Mouse (Mus musculus) frontal cortex, postnatal 25 days (tissue): ENCODE measurements around the gene Ccdc153.

Experiments used
- DNase-seq, 2 experiments: peaks; one replicate each; pipeline ENCODE4 v3.0.0; 2022; ENCODE audit warnings: low spot score in 2 of 2

Ccdc153 gene

DNA sequence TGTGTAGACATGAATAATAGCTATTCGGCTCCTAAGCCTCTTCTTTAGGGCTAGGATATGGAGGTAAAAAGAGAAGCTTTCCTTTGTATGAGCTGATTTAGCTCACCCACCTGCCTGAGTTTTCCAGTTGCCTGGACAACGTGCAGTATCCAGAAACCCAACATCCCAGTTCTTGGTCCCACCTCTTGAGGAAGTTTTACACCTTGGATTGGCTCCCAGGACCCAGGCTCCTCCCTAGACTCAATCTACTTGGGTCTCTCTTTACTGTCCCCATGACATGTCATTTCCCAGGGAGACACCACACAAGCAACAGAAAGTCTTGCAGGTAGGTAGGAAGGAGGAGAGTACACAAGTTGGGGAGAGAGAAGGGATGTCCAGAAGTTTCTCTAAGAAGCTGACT lies at the start of gene Ccdc153:
Ccdc153 (plus strand) TSS at position 278 of the 400 bp plus-strand sequence.
- DNase-seq, result no peak

DNA sequence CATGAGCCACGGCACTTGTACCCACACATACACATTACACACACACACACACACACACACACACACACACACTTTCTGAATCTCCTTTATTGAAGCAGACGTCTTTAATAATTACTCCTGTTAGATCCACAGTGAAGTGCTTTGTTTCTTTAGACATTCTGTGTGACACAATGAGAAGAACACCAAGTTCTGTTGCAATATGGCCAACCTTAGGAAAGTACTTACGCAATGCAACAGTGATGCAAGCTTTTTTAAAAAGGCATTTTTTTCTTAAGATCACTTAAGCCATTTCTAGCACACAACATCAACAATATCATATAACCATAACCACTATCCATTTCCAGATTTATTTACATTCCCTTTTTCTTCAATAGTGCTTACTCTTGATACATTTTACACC lies 49.3 kb upstream of the Ccdc153 start:
- no peak for DNase-seq

DNA sequence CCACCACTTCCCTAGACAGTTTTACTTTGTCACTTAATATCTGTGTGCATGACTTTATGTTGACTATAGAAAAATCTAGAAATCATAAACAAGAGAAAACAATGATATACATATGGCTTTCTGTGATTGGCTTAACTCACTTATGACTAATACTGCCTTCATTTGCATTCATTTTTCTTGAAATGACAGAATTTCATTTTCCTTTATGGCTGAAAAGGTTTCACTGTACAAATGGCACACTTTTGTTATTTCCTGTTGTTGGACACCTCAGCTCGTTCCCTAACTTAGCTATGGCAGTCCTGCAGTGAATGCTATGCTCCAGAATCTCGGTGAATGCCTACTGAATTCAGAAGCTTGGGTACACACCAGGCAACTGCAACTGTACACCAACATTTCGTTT lies 48.2 kb upstream of the Ccdc153 start:
- DNase-seq, result no peak

DNA sequence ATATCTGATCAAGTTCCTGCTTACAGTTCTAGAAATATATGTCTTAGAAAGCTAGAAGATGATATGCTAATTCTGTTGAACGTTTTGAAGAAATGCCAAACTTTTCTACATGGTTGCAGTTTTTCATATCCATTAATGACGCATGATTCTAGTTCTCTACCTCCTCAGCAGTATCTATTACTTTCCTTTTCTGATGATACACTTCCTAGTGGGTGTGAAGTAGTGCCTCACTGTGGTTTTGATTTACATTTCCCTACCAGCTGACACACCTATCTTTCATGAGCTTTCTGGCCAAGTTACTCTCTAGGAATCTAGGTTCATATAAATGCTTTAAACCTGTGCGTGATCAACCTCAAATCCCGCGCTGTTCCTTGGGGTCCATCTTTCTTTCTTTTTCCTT lies 47.7 kb upstream of the Ccdc153 start:
- DNase-seq, result no peak

DNA sequence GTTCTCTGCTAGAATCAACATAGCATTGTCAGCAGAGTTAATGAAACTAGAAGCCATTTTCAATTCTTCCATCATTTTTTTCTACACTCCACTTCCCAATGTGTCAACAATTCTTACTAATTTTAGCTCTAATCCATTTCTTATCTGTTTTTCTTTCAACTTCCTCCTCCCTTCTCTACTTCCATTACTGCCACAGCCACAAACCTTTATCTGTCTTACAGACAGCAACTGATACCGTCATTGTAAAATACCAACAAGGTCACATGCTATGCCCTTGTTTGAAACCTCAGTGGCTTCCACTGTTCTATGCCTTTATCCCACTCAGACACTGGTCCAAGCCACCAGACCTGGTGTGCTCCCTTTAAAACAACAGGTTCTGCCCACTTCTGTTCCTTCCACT lies 46.5 kb upstream of the Ccdc153 start:
- DNase-seq, result no peak

DNA sequence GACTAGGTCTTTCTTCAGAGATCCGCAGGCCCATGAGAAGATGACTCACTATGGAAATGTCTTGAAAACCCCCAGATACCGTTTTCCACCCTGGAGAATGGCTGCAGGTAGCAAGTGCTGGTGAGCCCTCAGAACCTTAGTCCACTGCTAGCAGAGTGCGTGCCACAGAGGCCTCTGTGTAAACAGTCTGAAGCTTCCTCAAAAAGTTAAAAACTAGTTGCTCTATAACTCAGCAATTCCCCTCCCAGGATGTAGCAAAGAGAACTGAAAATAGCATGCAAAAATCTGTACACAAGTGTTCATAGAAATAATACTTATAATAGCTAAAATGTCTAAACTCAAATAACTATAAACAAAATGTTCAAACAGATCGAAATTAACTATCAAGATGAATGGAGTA lies 44.1 kb upstream of the Ccdc153 start:
- no peak for DNase-seq

DNA sequence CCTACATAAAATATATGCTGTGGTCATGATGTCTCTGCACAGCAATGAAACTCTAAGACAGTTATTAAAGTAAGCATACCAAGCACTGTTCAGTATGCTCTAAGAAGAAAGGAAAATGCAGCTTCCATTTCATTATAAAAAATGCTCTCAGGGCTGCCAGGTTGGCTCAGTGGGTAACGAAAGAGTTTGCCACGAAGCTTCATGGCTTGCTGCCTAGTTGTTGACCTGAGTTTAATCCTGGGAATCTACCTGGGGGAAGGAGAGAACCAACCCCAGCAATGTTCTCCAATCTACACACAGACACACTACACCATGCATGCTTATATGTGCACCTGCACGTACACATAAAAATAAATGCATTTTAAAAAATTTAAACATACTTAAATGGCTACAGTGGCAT lies 41.3 kb upstream of the Ccdc153 start:
- no peak for DNase-seq

DNA sequence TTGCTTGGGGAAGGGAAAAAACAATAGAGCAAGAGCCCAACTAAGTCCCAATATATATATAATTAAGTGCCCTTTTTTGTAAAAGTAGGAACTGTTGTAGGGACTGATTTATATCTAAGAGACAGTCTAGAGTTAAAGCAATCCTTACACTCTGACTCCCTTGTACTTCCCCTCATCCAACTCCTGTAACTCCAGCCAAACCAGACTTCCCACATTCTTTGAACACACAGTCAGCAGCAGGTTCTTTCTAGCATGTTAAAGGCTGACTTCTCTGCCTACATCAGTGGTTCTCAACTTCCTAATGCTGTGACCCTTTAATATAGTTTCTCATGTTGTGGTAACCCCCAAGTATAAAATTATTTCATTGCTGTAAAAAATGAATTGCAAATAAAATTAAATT lies 40.9 kb upstream of the Ccdc153 start:
- no peak for DNase-seq

DNA sequence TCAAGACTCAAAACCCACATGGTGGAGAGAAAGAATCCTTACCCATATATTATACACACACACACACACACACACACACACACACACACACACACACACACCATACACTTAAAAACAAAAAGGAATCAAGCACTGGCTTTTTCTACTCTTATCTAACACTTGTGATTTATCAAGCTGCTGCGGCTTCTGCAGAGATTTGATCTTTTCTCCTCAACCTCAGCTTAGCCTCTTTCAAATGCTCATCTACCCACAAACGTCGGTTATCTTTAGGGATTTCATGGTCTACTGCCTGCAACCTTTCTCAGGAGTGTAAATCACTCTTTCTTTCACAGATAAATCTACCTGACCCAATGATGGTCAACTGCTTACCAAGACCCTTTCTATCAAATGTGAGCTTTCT lies 40.0 kb upstream of the Ccdc153 start:
- no peak for DNase-seq

DNA sequence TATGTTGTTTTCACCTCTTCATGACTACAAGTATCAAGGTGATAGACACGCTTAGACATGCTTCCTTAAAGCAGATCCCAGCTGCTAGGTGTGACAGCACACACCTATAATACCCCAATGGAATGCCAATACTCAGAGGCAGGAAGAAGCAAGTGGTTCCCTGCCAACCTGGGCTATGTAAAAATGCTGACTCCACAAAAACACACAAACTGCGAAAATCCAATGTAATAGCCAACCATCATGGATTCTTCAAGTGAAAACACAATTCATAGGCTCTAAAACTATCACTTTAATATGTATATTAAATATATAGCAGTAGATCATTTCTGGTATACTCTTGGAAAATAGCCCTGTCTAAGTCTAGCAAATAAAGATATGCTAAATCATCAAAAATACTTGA lies 32.6 kb upstream of the Ccdc153 start:
- no peak for DNase-seq

DNA sequence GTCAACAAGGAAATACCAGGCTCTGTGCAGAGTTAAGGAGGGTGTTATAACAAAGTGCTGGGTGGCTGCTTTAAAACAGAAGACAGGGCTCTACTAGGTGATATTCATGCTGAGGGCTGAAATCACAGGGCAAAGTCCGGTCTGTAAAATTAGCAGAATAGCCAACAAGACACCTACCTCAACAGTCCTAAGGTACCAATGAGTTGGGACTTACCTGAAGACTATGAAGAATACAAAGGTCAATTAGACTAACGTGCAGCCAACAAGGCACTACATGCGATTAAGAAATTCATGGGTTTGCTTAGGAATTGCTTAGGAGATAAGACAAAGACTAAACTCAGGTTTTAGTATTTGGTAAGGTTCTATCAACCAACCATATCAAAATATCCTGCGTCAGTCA lies 31.1 kb upstream of the Ccdc153 start:
- no peak for DNase-seq

DNA sequence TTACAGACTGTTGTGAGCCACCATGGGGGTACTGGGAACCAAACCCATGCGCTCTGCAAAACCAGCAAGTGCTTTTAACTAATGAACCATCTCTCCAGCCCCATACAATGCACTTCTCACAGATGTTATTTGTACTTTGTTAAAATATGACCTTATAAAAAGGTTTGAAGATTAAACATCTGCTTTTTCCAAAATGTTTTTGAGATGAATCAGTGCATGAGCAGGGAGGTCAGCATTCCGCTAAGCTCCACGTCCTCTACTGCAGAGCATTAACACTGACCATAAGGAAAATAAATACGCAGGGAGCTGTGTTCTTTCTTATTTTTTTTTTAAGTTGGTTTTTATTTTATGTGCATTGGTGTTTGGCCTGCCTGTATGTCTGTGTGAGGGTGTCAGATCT lies 28.1 kb upstream of the Ccdc153 start:
- DNase-seq, result no peak

DNA sequence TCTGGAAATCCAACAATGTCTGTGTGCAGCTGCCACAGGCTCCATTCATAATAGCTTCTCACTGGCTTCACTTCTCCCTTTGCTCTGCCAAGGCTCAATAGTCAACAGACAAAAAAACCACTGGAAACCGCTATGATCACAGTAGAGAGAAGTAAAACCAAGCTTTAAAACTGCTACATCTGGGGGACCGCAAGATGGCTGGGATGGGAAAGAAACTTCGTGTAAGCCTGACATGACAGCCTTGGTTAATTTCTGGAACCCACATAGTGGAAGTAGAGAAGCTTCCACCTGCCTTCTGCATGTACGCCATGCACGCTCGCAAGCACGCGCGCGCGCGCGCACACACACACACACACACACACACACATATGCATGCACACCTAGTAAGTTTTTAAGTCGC lies 26.9 kb upstream of the Ccdc153 start:
- DNase-seq, result no peak

DNA sequence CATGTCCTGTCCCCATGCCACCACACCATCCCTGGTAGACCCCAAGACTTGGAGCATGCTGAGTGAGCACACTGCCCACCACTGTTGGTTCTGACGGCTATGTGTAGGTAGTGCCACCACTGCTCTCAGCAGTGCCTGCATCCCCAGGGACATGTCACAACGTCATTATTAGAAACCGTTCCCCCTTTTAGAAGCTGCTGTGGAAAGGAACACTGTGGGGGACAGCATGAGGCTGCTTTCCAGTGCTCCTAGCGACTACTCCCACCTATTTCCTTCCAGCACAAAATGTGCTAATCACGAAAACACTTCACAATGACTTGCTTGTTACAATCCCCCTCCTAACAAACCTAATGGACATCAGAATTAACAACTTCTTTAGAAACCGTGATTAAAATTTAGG lies 14.5 kb upstream of the Ccdc153 start:
- DNase-seq, result no peak

DNA sequence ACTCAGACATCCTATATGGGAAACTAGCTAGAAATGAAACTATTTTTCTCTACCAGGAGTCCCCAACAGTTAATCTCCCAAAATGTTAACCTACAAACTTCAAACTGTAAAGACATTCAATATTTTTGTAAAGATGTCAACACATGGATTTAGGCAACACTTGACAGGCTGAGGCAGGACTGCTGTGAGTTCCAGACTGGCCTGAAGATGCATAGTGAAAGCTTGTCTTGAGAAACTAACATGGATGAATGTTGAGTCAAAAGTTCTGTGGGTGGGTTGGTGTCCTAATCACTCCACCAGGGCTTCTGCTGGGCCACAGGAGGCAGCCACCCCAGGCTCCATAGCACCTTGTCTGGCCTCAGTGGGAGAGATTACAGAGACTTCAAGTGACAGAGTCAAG lies 8.9 kb upstream of the Ccdc153 start:
- no peak for DNase-seq

DNA sequence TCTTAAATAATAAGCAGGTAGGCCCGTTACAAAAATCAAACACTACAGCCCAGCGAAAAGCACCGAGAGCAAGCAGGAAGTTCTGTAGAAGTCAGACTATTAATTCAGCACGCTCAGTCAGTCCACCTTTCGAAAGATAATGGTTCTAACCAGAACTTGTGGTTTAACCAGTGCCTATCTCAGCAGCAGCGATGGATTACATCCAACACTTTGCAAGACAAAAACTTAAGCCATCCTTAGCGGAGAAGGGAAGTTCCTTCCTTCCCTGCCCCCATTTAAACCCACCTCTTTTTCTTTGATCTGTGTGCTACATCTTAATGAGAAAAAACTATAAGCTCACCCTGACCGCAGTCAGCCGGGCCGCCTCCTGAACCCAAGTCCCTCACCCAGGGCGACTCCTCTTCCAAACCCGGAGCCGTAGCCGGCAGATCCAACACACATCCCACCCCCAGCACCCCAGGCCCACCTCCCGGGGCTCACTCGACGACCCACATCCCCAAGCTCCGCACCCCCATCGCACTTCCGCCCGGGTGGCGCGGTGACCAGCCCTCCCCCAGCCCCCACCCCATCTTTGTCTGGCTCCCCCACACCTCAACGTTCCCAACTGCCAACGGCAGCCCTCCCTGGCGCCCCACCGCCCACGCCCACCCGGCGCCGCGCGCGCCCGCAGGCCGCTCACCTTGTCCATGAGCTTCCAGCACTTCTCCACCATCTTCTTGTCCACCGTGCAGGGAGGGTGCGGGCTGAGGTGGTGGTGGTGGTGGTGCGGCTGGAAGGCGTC lies 7.3 kb upstream of the Ccdc153 start:
- DNase-seq, result no peak

DNA sequence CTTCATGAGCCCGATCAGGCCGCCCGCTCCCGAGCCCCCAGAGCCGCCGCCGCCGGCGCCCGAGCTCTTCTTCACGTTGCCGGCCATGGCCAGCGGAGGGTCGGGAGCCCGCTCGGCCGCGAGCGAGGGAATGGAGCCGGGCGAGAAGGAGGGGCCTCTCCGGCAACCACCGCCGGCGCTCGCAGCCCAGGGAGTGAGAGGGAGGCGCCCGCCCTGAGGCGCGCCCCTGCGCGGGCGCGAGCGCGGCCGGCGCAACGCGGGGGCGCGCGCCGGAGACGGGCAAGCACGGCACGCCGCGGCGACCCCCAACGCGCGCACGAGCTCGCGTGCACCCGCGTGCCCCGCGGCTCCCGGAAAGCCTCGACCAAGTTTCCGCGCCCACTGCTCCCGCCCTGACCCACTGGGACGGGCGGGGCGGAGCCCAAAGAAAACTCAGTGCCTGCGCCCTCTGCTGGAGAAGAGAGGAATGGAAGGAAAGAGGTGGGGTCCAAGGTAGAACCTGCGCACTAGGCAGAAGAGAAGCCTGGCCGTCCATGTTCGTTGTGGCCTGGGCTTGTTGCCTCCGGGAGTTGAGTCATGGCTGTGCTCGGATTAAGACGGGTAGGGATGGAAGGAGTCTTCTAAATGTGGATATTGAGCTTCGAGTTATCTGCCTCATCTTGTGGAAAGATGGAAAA lies 6.5 kb upstream of the Ccdc153 start, which contains the start of gene Cbl:
Cbl (minus strand) TSS at position 248 of the 677 bp plus-strand sequence.
- peak; percentile 97 to 99 for DNase-seq

DNA sequence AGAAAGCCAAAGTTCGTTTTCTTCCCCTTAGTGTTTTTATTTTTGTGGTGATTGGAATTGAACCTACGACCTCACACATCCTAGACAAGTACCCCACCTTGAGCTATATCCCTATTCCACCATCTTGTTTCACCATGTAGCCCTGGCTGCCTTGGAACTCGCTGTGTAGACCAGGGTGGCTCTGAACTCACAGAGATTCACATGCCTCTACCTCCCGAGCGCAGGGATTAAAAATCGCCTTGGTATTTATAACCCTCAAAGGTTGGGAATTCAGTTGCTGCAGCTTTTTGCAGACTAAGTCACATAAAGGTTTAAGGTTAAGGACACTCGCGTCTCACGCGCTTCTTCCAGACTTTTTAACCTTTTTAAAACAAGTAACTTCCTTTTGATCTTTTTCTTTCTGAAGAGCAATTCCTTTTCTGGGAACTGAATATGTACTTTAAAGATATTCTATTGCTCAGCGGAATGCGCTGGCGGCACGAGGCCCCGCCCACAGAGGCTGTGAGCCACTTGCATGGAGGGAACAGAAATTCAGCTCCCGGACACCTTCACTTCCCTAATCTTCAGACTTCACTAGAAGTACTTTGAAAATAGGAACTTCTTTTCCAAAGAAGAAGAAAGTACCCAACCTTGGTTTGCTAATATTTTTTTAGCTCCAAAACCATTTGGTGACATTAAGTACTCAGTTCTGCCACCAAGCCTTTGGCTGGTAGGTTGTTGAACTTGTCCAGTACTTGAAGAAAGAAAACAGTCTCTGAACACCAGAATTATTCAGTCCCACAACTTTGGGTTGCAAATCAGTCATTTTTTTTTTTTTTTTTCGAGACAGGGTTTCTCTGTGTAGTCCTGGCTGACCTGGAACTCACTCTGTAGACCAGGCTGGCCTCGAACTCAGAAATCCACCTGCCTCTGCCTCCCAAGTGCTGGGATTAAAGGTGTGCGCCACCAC lies 5.7 kb upstream of the Ccdc153 start:
- no peak for DNase-seq

DNA sequence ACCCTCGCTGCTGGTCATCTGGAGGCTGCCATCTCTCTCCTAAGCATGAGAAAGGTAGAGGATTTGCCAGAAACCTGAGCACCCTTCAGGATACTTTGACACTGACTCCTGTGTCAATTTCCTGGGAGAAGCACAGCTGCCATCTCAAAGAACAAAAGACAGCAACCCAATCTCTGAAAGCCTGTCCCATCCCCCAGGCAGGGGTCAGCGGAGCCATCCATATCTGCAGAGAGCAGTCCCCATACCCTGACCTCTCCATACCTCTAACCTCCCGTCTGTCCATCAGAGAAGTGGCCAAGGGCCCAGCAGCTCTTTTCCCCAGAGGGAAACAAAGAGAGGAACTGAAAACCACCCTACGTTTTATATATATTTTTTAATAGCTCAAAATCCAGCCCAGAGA lies 3.9 kb upstream of the Ccdc153 start:
- DNase-seq, result no peak

DNA sequence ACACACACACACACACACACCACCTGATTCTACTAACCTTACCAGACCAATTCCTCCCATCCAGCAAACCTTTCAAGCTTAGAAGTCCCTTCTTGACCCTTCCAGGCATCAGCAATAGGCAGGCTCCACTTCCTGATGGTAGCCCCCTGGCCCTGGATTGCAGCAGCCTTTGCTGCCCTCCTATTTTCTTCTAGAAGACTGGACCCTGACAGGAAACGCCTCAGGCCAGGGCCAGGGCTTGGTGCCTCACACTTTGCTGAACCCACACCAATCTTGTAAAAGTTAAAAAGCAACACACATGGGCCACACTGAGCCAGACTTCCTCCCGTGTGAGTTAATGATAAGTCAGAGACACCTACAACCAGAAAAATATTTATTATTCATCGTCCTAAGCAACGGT lies 3.3 kb upstream of the Ccdc153 start:
- no peak for DNase-seq

DNA sequence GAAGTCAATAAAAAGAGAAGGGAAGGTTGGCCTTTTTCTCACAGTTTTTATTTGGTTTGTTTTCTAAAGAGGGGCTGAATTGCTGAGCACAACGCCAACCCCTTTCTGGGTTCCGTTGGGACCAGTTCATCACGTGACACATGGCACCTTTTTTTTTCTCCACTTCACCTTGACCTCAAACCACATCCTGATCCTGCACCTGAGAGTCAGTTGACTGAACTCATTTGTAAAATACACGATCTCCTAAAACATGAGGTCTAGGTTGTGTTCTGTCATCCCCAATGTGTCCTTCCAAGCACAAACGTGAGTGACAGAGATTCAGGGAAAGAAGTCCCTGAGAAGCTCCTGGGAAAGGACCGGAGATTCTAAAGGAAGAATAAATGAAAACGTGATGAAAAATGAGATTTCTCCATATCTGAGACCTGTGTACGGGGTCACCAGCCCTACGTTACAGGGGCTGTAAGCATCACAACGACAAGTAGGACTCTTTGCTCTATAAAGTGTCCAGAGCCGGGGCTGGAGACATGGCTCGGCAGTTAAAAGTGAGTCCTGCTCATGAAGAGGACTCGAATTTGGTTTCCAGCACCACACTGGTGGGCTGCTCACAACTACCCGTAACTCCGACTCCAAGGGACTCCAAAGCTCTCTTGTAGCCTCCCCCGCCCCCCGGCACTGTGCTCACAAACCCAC lies 1.8 kb upstream of the Ccdc153 start:
- DNase-seq, result no peak

DNA sequence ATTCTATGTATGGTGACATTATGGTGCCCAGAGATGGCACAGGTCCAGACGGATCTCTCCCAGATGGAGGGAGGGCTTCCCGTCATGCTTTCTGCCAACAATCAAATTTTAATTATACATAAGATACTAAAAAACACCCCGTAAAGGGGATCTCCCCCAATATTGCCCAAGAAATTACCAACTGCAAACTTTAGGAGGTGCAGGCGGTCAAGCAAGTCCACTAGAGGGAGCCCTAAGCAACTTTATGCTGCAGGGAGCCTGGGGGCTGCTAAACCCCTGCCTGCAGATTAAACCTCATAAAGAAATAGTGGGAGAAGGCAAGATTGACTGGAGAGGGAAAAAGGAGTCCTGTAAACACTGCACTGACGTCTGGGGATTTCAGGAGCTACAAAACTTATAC lies 1.0 kb upstream of the Ccdc153 start:
- no peak for DNase-seq
